Mouse (Mus musculus): ENCODE results near the gene Gpbar1.

Gpbar1 gene

DNA sequence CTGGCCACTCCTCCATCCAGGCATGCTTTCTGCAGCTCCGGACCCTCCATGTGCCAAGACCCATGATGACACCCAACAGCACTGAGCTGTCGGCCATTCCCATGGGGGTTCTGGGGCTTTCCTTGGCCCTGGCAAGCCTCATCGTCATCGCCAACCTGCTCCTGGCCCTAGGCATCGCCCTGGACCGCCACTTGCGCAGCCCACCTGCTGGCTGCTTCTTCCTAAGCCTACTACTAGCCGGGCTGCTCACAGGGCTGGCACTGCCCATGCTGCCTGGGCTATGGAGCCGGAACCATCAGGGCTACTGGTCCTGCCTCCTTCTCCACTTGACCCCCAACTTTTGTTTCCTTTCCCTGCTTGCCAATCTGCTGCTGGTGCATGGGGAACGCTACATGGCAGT lies at the start of gene Gpbar1:
Gpbar1 (plus strand) TSS at position 13 of the 400 bp plus-strand sequence.
- DNase-seq (ENCODE audit: low read depth in 1 of 2, low spot score in 2 of 2) = no peak

DNA sequence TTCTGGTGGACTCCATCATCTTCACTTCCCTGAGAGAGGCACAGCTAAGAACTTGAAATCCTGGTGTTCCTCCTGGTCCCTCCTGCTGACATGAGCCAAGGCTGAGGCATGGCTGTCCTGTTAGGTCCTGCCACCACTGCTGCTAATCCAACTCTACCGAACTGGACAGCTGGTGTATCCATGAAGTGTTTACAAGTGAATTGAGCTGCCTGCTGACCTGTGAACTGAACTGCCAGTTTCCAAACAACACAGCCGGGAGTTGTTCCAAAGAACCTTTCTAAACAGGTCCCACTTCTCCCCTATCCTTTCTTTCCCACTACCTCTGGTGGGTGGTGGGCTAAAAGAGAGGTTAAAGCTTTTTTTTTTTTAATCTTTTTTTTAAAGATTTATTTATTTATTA lies 48.4 kb upstream of the Gpbar1 start:
- no peak for DNase-seq (ENCODE audit: low read depth in 1 of 2, low spot score in 2 of 2)

DNA sequence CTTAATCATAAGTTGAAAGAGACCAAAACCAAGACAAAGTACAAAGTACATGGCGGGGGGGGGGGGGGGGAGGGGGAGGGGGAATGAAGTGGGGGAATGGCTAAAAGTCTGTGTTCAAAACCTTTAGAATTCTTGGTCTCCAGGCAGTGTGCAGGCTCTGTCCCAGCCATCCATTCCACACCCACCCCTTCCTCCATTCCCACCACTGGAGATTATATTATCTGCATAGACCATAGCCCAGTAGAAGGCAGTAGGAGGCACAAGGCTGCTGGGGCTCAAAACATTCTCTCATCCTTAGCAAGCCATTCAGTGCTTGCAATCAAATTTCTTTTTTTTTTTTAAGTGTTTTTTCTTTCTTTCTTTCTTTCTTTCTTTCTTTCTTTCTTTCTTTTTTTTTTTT lies 47.4 kb upstream of the Gpbar1 start:
- DNase-seq (ENCODE audit: low read depth in 1 of 2, low spot score in 2 of 2) = no peak

DNA sequence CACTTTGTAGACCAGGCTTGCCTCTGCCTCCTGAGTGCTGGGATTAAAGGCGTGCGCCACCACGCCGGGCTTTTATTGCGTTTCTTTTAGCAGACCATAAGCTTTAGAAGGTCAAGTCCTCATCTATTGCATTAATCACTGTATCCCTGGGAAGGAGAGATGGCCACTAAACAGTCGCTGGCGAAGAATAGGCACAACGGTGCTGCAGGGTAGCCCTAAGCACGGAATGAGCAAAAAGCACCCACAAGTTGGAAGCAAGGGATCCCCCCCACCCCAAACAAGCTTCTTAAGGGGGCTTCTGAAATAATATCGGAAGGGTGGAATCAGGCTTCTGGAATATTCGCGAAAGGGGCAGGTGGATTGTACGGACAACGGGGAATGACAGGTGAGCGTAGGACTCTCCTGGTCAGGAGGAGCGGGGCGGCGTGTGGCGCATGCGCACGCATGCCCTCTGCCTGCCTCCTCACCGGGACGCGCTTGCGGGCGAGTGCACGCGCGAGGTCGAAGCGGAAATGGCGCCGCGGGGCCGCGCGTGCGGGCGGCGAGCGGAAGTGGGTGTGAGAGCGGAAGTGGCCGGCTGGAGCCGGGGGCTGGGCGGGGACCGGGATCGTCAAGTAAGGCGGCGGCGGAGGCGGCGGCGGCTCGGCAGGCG lies 42.3 kb upstream of the Gpbar1 start, which contains the start of gene Arpc2:
Arpc2 (plus strand) TSS at position 147 of the 652 bp plus-strand sequence.
- DNase-seq (ENCODE audit: low read depth in 1 of 2, low spot score in 2 of 2) = peak; percentile 92 to 97

DNA sequence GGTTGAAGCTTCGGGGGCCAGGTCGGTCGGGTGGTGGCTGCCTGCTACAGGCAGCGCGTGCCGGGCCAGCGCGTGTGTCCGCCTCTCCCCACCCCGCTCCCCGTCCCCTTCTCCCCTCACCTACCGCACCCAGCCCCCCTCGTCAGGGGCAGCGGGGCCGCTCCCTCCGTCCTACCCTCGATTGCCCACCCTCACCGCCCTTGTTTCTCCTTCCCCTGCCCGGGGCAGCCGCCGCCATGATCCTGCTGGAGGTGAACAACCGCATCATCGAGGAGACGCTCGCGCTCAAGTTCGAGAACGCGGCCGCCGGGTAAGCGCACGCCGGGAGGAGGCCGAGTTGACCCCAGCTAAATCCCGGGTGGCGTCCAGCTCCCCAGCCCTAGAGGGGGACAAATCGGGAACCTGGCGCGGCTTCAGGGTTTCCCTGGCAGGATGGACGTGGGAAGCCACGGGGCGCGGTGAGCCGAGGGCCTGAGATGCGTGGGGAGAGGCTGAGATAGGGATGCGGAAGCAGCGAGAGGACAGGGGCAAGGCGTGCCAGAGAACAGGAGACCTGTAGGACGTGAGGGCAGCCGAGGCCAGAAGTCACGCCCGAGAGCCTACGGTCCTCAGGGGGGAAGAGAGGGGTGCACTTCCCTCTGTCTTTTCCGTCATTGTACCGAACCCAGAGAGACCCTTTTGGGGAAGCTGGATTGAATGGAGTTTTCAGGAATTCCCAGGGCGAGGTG lies 41.6 kb upstream of the Gpbar1 start:
- peak in 1 of 2 experiments; percentile 48 for DNase-seq (ENCODE audit: low read depth in 1 of 2, low spot score in 2 of 2)

DNA sequence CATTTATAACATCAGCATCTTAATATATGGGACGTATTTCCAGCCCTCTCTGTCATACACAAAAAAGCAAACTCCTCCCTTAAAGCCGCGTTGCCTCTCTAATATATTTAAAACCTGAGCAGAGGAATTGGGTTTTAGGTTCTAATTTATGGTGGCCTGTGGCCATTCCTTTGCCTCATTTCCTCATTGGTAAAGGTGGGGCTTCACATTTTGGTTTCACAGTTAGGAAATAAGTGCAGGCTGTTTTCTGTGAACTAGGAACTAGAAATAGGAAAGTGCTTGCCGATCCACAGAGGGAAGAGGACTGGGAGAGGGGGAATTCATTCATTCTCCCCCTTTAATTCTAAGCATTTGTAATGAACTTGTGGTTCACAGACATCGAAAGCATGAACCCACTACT lies 40.7 kb upstream of the Gpbar1 start:
- no peak for DNase-seq (ENCODE audit: low read depth in 1 of 2, low spot score in 2 of 2)

DNA sequence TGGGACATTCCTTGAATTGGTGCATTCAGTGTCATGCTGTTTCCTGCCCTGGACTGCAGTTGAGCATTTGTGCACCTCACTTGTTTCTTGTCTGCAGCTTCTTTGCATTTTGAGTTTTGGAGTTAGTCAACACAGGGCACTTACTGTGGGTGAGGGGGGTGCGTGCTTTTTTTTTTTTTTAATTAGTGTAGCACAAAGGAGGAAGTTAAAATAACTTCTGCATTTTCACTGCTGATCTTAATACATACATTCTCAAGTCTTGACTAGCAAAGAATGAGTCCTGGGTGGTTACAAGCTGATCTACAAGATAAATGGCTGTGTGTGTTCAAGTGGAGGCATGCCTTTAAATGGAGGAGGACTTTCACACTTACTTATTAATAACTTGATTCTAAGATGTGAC lies 40.2 kb upstream of the Gpbar1 start:
- no peak for DNase-seq (ENCODE audit: low read depth in 1 of 2, low spot score in 2 of 2)

DNA sequence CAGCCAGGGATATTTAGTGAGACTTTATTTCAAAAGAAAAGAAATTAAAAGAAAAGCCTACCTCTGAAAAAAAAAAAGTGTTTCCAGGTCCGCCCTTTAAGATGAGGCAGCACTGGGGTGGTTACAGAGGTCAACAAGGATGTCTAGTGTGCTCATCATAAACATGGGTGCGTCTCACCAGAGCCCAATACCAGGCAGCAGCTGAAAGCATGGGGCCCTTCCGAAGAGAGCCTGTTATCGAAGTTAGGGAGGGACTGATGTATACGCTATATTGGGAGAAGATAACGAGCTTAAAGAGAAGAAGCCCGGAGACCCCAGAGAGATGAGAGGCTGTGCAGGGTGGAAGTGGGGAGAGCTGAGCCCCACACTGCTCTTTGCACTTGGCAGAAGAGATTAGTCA lies 39.2 kb upstream of the Gpbar1 start:
- no peak for DNase-seq (ENCODE audit: low read depth in 1 of 2, low spot score in 2 of 2)

DNA sequence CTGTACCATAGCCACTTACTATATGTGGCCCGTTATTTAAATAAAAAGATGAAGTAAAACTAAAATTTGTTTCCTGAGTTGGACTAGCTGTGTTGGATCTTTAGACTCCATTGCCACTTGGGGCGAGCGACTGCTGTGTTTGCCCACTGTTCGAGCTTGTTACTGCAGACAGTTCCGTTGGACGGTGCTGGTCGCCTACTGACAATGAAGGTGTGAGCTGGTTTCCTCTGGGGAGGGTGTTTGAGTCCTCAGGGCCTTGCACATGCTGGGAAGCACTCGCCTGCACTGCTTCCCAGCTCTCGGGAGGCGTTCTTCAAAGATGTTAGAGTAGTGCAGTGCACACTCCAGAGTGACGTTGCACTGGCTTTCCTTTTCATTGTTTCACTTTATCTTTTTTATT lies 38.7 kb upstream of the Gpbar1 start:
- DNase-seq (ENCODE audit: low read depth in 1 of 2, low spot score in 2 of 2) = no peak

DNA sequence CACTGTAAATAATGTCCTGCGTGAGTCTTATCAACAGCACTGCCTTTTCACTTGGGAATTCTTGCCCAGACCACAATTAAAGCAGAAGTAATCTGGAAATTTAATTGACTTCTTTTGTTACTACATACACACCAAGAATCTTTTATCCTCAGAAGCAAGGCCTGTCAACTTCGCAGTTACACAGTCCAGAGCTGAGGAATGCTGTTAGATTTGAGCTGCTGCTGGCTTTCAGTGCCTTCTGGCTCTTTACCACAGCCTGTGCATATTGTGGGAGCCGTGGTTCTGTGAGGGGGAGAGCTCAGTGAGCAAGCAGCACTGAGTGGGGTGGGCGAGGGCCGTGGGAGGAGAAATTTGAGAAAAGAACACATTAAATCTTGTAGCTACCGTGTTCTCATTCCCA lies 38.0 kb upstream of the Gpbar1 start:
- DNase-seq (ENCODE audit: low read depth in 1 of 2, low spot score in 2 of 2) = no peak

DNA sequence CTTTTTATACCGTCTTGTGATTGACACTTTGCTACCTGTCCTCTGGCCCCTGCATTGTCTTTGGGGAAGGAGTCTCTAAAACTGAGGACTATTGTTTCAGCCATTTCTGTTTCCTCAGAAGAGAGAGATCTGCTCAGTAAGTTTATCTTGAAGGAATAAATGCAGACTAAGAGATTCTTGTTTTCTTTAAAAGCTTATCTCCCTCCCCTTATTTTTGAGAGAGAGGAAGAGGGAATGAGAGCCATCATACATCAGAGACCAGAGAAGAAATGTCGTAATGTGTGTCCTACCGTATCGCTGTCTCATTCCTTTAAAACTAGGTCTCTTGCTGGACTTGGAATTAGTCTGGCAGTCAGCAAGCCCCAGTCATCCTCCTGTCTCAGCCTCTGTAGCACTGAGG lies 37.5 kb upstream of the Gpbar1 start:
- no peak for DNase-seq (ENCODE audit: low read depth in 1 of 2, low spot score in 2 of 2)

DNA sequence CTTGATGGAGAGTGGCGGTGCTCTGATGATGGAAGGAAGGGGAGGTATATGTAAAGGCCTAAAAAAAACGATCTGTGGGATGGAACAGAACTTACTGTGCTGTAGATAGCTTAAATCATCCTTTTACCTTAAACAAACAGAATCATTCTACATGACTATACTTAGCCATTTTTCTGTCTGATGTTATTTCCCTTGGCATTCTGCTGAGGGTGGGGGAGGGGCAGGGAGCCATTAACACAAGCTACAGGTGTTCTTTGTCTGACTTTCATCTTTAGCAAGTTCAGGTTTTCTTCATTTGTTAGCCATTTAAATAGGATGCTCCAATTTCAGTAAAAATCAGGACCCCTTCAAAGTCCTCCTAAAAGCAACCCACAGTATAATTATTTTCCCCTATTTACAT lies 32.8 kb upstream of the Gpbar1 start:
- DNase-seq (ENCODE audit: low read depth in 1 of 2, low spot score in 2 of 2) = no peak

DNA sequence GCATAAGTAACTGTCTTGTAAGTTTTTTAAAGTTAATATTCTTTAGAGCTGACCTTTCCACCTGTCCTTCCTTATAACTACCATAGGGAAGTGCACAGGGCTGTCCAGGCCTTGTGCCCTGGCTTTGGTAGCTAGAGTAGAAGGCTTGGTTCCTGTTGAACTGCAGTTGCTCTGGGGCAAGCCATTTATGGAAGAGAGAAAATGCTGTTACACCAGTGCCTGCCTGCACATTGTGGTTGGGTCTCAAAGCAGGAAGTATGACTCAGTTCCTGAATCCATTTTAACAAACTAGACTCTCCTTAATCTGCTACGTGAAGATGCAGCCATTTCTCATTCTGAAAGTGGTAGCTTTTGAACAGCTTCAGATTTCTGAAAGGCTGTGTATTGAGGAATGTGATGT lies 29.6 kb upstream of the Gpbar1 start:
- peak; percentile 67 to 80 for DNase-seq (ENCODE audit: low read depth in 1 of 2, low spot score in 2 of 2)

DNA sequence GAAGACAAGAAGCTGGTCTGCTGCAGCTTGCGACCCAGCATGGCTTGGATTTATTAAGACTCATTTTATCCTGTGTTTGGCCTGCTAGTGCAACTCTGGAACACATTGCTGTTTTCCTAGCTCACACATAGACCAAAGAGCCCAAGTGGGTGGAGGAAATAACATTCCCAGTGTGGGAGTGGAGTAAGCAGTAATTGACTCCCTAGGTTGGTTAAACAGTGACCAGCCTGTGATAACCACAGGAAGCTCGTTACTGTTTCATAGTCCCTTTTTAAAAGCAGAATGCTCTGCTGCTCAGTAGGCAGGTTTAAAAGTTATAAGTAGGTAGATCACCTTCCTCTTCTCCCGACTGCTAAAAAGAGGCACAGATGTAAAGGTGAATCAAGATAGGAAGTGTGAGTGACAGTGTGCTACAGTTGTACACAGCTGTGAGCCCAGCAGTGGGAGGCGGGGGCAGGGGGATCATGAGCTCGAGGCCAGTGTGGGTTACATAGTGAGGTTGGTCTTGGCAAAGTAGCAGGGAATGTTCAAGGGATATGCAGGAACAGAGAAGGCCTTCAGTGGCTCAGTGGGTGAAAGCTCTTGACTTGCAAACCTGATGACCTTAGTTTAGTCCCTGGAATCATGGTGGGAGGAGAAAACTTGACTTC lies 28.9 kb upstream of the Gpbar1 start:
- no peak for DNase-seq (ENCODE audit: low read depth in 1 of 2, low spot score in 2 of 2)

DNA sequence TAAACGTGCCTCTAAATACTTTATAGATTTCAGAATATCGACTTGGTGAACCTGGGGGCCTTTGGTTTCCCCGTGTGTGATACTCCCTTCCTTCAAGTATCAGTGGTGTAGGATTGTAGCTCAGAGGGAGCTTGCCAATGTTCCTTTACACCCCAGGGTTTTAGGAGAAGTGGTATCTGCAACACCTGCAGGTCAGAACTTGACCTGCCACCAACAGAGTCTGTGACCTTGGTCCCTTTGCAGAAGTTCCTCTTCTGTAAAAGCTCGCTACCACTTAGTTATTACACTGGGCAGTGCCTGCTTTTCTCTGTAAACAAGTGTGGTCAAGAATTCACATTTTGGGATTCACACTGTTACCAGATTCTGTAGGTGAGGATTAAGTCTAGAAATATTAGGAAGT lies 28.3 kb upstream of the Gpbar1 start:
- no peak for DNase-seq (ENCODE audit: low read depth in 1 of 2, low spot score in 2 of 2)

DNA sequence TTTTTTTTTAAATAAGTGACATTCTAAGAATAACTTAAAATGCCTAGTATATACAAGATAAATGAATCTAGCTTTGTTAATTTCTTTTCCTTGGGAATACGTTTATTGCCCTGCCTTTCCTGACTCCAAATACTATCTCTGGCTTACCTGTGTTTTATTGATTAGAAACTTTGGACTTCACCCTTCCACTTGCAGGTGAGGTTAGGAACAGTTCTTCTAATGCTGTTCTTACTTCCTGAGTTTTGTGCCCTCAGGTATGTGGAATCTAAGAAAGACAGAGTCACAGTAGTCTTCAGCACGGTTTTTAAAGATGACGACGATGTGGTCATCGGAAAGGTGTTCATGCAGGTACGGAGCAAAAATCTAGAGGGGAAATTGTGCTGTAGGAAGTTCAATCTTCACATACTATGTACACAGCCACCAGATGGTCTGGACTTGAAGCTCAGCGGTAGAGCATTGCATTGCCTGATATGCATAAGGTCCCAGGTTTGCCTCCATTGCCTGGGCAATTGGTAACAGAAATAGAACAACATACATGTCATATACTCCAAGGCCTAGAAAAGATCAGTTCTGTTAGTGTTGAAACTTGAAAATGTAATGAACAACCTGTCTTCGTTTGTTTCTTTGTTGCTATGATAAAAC lies 22.5 kb upstream of the Gpbar1 start:
- DNase-seq (ENCODE audit: low read depth in 1 of 2, low spot score in 2 of 2) = no peak

DNA sequence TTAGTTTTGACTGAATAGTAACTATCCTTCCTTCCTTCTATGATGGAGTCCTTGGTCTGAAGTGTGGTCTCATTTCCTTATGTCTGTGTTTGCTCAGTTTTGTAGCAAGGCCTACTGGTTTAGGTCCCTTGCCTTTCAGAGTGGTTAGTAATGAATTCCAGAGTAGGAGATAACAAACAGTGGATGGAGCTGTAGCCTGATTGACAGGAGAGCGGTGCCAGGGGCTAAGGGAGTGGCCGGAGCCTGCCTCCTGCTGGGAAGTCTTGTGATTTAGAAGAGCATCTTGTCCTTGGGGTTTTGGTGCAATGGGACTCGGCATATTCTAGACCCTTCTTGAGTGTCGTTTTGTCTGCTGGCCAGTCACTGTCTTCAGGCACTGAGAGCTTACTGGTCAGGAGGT lies 21.6 kb upstream of the Gpbar1 start:
- no peak for DNase-seq (ENCODE audit: low read depth in 1 of 2, low spot score in 2 of 2)

DNA sequence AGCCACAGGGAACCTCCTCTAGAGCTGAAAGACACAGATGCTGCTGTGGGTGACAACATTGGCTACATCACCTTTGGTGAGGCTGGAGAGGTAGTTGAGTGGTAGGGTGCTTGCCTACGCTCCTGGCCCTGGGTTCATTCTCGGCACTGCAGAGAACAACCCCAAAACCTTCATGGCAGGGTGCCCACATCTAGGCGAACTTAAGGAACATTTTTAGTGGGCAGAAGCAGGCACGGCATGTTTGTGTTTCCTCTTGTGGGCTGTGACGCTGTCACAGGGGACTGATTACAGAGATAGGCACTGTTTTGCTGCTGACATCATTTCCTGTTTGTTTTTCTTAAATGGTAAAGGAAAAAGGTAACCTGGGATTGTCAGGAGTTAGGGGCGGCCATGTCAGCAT lies 15.8 kb upstream of the Gpbar1 start:
- DNase-seq (ENCODE audit: low read depth in 1 of 2, low spot score in 2 of 2) = no peak

DNA sequence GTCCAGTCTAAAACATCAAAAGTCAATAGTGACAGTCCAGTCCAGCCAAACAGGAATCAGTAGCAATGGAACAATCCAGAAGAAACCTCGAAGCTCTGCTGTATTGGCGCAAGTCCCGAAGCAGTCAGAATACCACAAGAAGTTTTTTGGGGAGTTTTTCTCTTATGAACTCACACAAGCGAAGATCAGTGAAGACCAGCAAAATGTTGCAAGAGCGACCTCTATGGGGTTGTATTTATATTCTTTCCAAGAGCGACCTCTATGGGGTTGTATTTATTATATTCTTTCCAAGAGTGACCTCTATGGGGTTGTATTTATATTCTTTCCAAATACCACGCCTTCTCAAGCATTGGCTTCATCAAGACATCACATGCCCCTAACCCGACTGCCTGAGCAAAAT lies 9.6 kb upstream of the Gpbar1 start:
- no peak for DNase-seq (ENCODE audit: low read depth in 1 of 2, low spot score in 2 of 2)

DNA sequence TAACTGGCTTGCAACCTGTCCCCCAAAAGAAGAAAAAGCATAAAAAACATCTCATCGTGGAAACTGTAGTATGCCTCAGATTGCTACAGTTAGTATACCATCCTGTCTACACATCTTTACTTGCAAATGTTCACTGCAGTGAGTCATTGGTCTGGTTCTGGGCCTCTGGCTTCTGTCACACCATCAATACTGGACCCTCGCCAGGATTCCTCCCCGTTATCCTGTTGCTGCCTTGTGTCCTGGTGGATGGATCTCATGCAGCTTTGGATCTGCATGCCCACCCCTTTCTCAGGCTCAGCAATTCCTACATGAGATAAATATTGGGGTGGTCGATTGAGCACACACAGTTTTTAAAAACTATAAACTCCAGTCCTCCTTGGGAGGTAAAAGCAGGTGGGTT lies 6.7 kb upstream of the Gpbar1 start:
- no peak for DNase-seq (ENCODE audit: low read depth in 1 of 2, low spot score in 2 of 2)

DNA sequence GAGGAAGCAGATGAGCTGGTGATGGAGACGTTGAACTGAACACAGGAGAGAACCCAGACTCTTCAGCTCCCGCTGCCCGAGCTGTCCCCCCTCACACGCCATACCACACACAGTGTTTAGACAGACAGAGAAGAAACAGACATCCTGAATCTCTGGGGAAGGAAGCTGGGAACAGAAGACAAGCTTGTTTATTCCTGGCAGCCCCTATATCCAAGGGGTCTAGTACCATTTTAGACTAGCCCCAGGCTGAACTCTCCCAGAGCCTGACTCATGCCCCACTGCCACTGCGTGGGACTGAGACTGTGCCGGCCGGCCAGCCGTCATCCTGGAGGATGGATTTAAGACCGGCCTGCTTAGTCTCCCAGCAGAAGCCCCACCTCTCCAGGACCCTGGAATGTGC lies 3.3 kb upstream of the Gpbar1 start:
- no peak for DNase-seq (ENCODE audit: low read depth in 1 of 2, low spot score in 2 of 2)

DNA sequence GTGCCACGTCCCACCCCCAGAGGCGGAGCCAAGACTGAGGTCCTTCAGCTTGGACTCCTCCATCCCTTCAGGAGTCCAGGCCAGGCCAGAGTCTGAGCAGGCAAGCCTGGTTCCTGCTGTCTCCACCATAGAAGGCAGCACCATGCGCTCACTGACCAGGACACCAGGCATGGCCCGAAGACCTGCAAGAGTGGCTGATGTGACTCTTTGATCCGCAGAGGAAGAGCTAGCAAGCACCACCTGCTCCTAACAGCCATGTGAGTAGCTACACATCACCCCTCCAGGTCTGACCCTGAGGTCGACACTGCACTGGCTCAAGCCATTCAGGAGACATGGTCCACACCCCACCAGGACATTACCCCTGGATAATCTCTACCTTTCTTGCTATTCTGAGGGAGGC lies 1.3 kb upstream of the Gpbar1 start:
- DNase-seq (ENCODE audit: low read depth in 1 of 2, low spot score in 2 of 2) = no peak
